Mouse (Mus musculus): Measurements from ENCODE around the gene Atp6v0a4. TPM values are rescaled to one million over a fixed set of nuclear protein-coding genes. Genes with fewer than 3 reads are reported as not detected.

The Atp6v0a4 gene
- total RNA-seq (2023) = not detected in 2 replicates

GRCm38 (mm10) chr6:38124207-38124835 lies at the start of gene Atp6v0a4:
Atp6v0a4 (minus strand) TSS chr6:38124586.

GRCm38 (mm10) chr6:38109160-38109795 lies 15.1 kb downstream of the Atp6v0a4 start, which contains the start of gene Tmem213:
Tmem213 (plus strand) TSS chr6:38109255.

GRCm38 (mm10) chr6:38046838-38047237 lies 77.5 kb downstream of the Atp6v0a4 start, which contains the start of gene Svopl:
Svopl (minus strand) TSS chr6:38046996.

Other genes starting within 250 kb of the Atp6v0a4 start
- not detected in 2 replicates for gene Svopl, start 77.6 kb downstream of the Atp6v0a4 start, total RNA-seq (2023)
- gene Tmem213, start 15.3 kb downstream of the Atp6v0a4 start, total RNA-seq (2023) = not detected in 2 replicates
- gene D630045J12Rik, start 129.4 kb upstream of the Atp6v0a4 start, total RNA-seq (2023) = 0.06 and 0.07 TPM in 2 replicates
- 0.93 and 1.5 TPM in 2 replicates for gene Zc3hav1l, start 174.7 kb upstream of the Atp6v0a4 start, total RNA-seq (2023)
- 123 and 149 TPM in 2 replicates for gene Zc3hav1, start 230.0 kb upstream of the Atp6v0a4 start, total RNA-seq (2023)